Mouse (Mus musculus) liver, embryonic 14.5 days (tissue): ENCODE measurements around the gene Abca7. TPM values are rescaled to one million over a fixed set of nuclear protein-coding genes. Genes with fewer than 3 reads are reported as not detected.

Experiments used
- ATAC-seq: fragments of 200-750 bp; cut with Nextera tagmentation; 2 replicates; pipeline ENCODE4 v1.8.0; 2017; ENCODE audit warnings: moderate number of reproducible peaks, mild to moderate bottlenecking, moderate library complexity; ENCODE audit not compliant: insufficient read depth
- DNase-seq, 3 experiments: peaks; one replicate each; pipeline ENCODE4 v3.0.0-alpha.2; 2012 to 2013; ENCODE audit warnings: low read depth in 3 of 3, low spot score in 3 of 3
- H3K27ac ChIP-seq: fragments of 300-500 bp; sonication (generic); 2 replicates; pipeline ENCODE4 v1.5.1; 2014; ENCODE audit warnings: moderate library complexity, mild to moderate bottlenecking, control low read depth, inconsistent platforms
- H3K27me3 ChIP-seq: fragments of 300-500 bp; sonication (generic); 2 replicates; pipeline ENCODE4 v1.6.1; 2014; ENCODE audit warnings: mild to moderate bottlenecking, low read length, moderate library complexity; ENCODE audit not compliant: control insufficient read depth, insufficient read depth
- H3K36me3 ChIP-seq: fragments of 300-500 bp; sonication (generic); replicated peaks from 2 replicates; pipeline ENCODE4 v1.6.1; 2014; ENCODE audit warnings: low read depth; ENCODE audit not compliant: control insufficient read depth, insufficient read depth
- H3K4me1 ChIP-seq, 2 experiments: fragments of 200-500 bp in 1 of 2; fragments of 300-500 bp in 1 of 2; sonication (generic) in 1 of 2; replicated peaks; 2 replicates each; pipeline ENCODE4 v1.6.1; 2012 to 2014; ENCODE audit warnings: antibody characterized with exemption in 1 of 2, inconsistent platforms in 1 of 2, low read length in 1 of 2; ENCODE audit not compliant: control insufficient read depth in 2 of 2, insufficient read depth in 2 of 2
- H3K4me2 ChIP-seq: fragments of 300-500 bp; sonication (generic); 2 replicates; pipeline ENCODE4 v1.6.1; 2014; ENCODE audit warnings: low read depth, mild to moderate bottlenecking, control low read depth, moderate library complexity
- H3K4me3 ChIP-seq, 2 experiments: fragments of 200-500 bp in 1 of 2; fragments of 300-500 bp in 1 of 2; sonication (generic) in 1 of 2; 2 replicates each; pipeline ENCODE4 v1.5.1; 2012 to 2014; ENCODE audit warnings: low read depth in 2 of 2, low read length in 2 of 2, mild to moderate bottlenecking in 2 of 2, control low read depth in 1 of 2, inconsistent platforms in 1 of 2, moderate library complexity in 1 of 2; ENCODE audit not compliant: insufficient read depth in 1 of 2
- H3K9ac ChIP-seq: fragments of 300-500 bp; sonication (generic); replicated peaks from 2 replicates; pipeline ENCODE4 v1.6.1; 2014; ENCODE audit warnings: mild to moderate bottlenecking, control low read depth, moderate library complexity
- H3K9me3 ChIP-seq: fragments of 300-500 bp; sonication (generic); 2 replicates; pipeline ENCODE4 v1.6.1; 2016; ENCODE audit warnings: low read length, mixed read lengths; ENCODE audit not compliant: control insufficient read depth
- CTCF ChIP-seq: IDR thresholded peaks from 2 replicates; pipeline ENCODE4 v1.5.1; 2016; ENCODE audit warnings: antibody characterized with exemption, low read depth, control low read depth
- EP300 ChIP-seq: IDR thresholded peaks from 2 replicates; pipeline ENCODE4 v1.6.1; 2016; ENCODE audit warnings: antibody characterized with exemption, low read depth
- WGBS: fragments of 180-500 bp; shearing (Covaris S2); extraction: QIAGEN DNeasy Blood & Tissue Kit; methylation state at CpG from one replicate; pipeline ENCODE4 v1.1.7; 2014; ENCODE audit not compliant: insufficient replicate concordance; 5-methylcytosine and 5-hydroxymethylcytosine counted together
- polyA plus RNA-seq, 2 experiments: library from polyadenylated mRNA; depleted of rRNA in 1 of 2; stranded (reverse) in 1 of 2; unstranded in 1 of 2; fragments of >200 nt; fragmentation: Nextera tagmentation in 1 of 2; extraction: Ambion mirVana in 1 of 2; gene quantifications; 2 replicates each; pipeline versions ENCODE4 v1.2.1 to v1.2.3; 2012 to 2014

The Abca7 gene
- polyA plus RNA-seq, 2 experiments, result 4.9 to 11.2 TPM

GRCm38 (mm10) chr10:80016931-80017330 lies 20.6 kb downstream of the Abca7 start:
- TF ChIP-seq EP300, result no peak
- Histone ChIP-seq H3K27ac (peak overlapping the region; percentile 68), H3K4me1 (peaks cover 18 to 20% of the 10 kb centered on the region in 2 experiments), H3K9me3 (no peaks in the 10 kb centered on the region), H3K9ac (peak overlapping the region; percentile 77), H3K4me2 (peak overlapping the region; percentile 81), H3K4me3 (peak overlapping the region; percentile 51 to 61), H3K27me3 (no peaks in the 10 kb centered on the region), H3K36me3 (peaks cover 18% of the 10 kb centered on the region)
- no peak for DNase-seq
- peak; percentile 18 for ATAC-seq
- WGBS, result 13% methylated on average over 10 of the region's 10 CpGs

GRCm38 (mm10) chr10:80017361-80017760 lies 21.1 kb downstream of the Abca7 start:
- H3K4me2 ChIP-seq, result peak overlapping the region; percentile 81
- DNase-seq (no peak), ATAC-seq (peak; percentile 44)
- WGBS, result 6% methylated on average over 3 of the region's 3 CpGs
- peak overlapping the region; percentile 68 for H3K27ac ChIP-seq
- no peaks in the 10 kb centered on the region for H3K27me3 ChIP-seq
- TF ChIP-seq CTCF (no peak), EP300 (no peak)
- peaks cover 15% of the 10 kb centered on the region for H3K36me3 ChIP-seq
- no peaks in the 10 kb centered on the region for H3K9me3 ChIP-seq
- H3K9ac ChIP-seq, result peak overlapping the region; percentile 77
- peaks cover 18 to 20% of the 10 kb centered on the region in 2 experiments for H3K4me1 ChIP-seq
- H3K4me3 ChIP-seq, result peak overlapping the region; percentile 51 to 61

- ATAC-seq (no peak), DNase-seq (no peak)
- H3K27ac ChIP-seq, result peak overlapping the region; percentile 68
- H3K4me2 ChIP-seq, result peak overlapping the region; percentile 81
- peaks cover 18 to 20% of the 10 kb centered on the region in 2 experiments for H3K4me1 ChIP-seq
- peak overlapping the region; percentile 37 to 51 for H3K4me3 ChIP-seq
- H3K27me3 ChIP-seq, result no peaks in the 10 kb centered on the region
- peak overlapping the region; percentile 77 for H3K9ac ChIP-seq
- peaks cover 15% of the 10 kb centered on the region for H3K36me3 ChIP-seq
- no peaks in the 10 kb centered on the region for H3K9me3 ChIP-seq
- TF ChIP-seq CTCF (no peak), EP300 (no peak)
- 36% methylated on average over 14 of the region's 14 CpGs for WGBS
These were observed 21.5 kb downstream of the Abca7 start for GRCm38 (mm10) chr10:80017771-80018170.

DNA sequence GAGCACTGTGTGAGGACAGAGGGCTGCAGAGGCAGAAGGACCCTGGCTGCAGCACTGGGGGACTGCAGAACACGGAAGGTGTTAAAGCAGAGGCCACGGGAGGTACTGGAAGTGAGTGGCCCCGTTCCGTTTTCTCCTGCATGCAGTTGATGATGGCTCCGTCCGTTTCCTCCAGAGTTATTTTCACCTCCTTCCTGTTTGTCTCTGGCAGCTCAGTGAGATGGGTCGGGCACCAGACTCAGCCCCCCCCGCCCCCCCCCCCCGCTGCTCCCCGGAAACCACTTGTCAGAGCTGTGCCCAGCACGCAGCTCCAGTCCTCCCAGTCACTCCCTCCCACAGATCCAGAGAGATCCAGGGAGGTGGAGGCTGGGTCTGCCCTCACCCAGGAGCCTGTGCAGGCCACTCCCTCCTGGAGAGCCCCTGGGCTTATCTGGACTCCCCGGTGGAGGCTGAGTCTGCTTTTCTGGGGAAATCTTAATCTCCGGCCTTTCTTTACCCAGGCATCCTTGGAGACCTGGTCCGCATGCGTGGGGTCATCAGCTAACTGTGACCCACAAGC lies 22.5 kb downstream of the Abca7 start:
- Histone ChIP-seq H3K4me1 (peaks cover 18 to 20% of the 10 kb centered on the region in 2 experiments), H3K27ac (peak overlapping the region; percentile 60), H3K4me3 (peak overlapping the region; percentile 34 to 45), H3K36me3 (peaks cover 15% of the 10 kb centered on the region), H3K27me3 (no peaks in the 10 kb centered on the region), H3K9ac (peak overlapping the region; percentile 34), H3K9me3 (no peaks in the 10 kb centered on the region), H3K4me2 (peak overlapping the region; percentile 81)
- ATAC-seq, result peak; percentile 72
- DNase-seq, result peak in 2 of 3 experiments; percentile 49 to 68
- WGBS, result 3% methylated on average over 15 of the region's 15 CpGs
- TF ChIP-seq EP300 (no peak; the same call in 1 of the 2 replicates), CTCF (peak; percentile 26; the same call in 1 of the 2 replicates)

GRCm38 (mm10) chr10:80019471-80020131 lies 23.3 kb downstream of the Abca7 start:
- no peak for DNase-seq
- H3K27ac ChIP-seq, result peak overlapping the region; percentile 60; the same call in 1 of the 2 replicates
- H3K36me3 ChIP-seq, result peaks cover 11% of the 10 kb centered on the region
- ATAC-seq, result peak; percentile 29; the same call in 1 of the 2 replicates
- peak overlapping the region; percentile 34; the same call in 1 of the 2 replicates for H3K9ac ChIP-seq
- WGBS, result 58% methylated on average over 20 of the region's 20 CpGs
- H3K4me2 ChIP-seq, result peak overlapping the region; percentile 81
- peaks cover 18 to 20% of the 10 kb centered on the region in 2 experiments for H3K4me1 ChIP-seq
- no peaks in the 10 kb centered on the region for H3K27me3 ChIP-seq
- no peaks in the 10 kb centered on the region for H3K9me3 ChIP-seq
- 0 out of 4 replicates have a peak overlapping the region, but pooled peaks of 1 of the 2 experiments have one; percentile 34 for H3K4me3 ChIP-seq
- TF ChIP-seq CTCF, result no peak
- TF ChIP-seq EP300, result no peak
